Mouse (Mus musculus) limb, embryonic 11.5 days (tissue): ENCODE data around the gene Lrrc52. TPM values are rescaled to one million over a fixed set of nuclear protein-coding genes. Genes with fewer than 3 reads are reported as not detected.

Source experiments
- ATAC-seq: fragments of 200-750 bp; cut with Nextera tagmentation; 2 replicates; pipeline ENCODE4 v1.8.0; 2017; ENCODE audit warnings: low read depth; ENCODE audit not compliant: insufficient number of reproducible peaks, low FRiP score, low TSS enrichment
- DNase-seq: peaks from one replicate; pipeline ENCODE4 v3.0.0-alpha.2; 2015; ENCODE audit warnings: low spot score
- H3K27ac ChIP-seq: fragments of 300-500 bp; sonication (generic); replicated peaks from 2 replicates; pipeline ENCODE4 v1.5.1; 2014; ENCODE audit warnings: low read depth, mild to moderate bottlenecking, low read length
- H3K27me3 ChIP-seq: fragments of 300-500 bp; sonication (generic); 2 replicates; pipeline ENCODE4 v1.6.1; 2014; ENCODE audit warnings: mild to moderate bottlenecking, low read length, mixed read lengths; ENCODE audit not compliant: control insufficient read depth, insufficient read depth
- H3K36me3 ChIP-seq: fragments of 300-500 bp; sonication (generic); 2 replicates; pipeline ENCODE4 v1.6.1; 2014; ENCODE audit warnings: mild to moderate bottlenecking, low read length, moderate library complexity, mixed read lengths; ENCODE audit not compliant: control insufficient read depth, insufficient read depth
- H3K4me1 ChIP-seq: fragments of 300-500 bp; sonication (generic); 2 replicates; pipeline ENCODE4 v1.6.1; 2014; ENCODE audit warnings: low read length, mixed read lengths; ENCODE audit not compliant: control insufficient read depth, insufficient read depth
- H3K4me2 ChIP-seq: fragments of 300-500 bp; sonication (generic); 2 replicates; pipeline ENCODE4 v1.6.1; 2014; ENCODE audit warnings: low read depth, mild to moderate bottlenecking, moderate library complexity; ENCODE audit not compliant: severe bottlenecking
- H3K4me3 ChIP-seq: fragments of 300-500 bp; sonication (generic); 2 replicates; pipeline ENCODE4 v1.5.1; 2014; ENCODE audit warnings: low read depth, low read length
- H3K9ac ChIP-seq: fragments of 300-500 bp; sonication (generic); 2 replicates; pipeline ENCODE4 v1.6.1; 2014; ENCODE audit warnings: mild to moderate bottlenecking, low read length
- H3K9me3 ChIP-seq: fragments of 300-500 bp; sonication (generic); 2 replicates; pipeline ENCODE4 v1.6.1; 2016; ENCODE audit warnings: low read length; ENCODE audit not compliant: control insufficient read depth
- WGBS: fragments of 180-500 bp; shearing (Covaris S2); extraction: QIAGEN DNeasy Blood & Tissue Kit; methylation state at CpG from one replicate; pipeline ENCODE4 v1.1.7; 2014; 5-methylcytosine and 5-hydroxymethylcytosine counted together
- polyA plus RNA-seq: library from polyadenylated mRNA; unstranded; fragments of >200 nt; fragmentation: Nextera tagmentation; extraction: Ambion mirVana; gene quantifications from 2 replicates; pipeline ENCODE4 v1.2.1, GENCODE M21; 2014

Lrrc52 gene
- polyA plus RNA-seq, 1 experiment from 2014 or later, result not detected

DNA sequence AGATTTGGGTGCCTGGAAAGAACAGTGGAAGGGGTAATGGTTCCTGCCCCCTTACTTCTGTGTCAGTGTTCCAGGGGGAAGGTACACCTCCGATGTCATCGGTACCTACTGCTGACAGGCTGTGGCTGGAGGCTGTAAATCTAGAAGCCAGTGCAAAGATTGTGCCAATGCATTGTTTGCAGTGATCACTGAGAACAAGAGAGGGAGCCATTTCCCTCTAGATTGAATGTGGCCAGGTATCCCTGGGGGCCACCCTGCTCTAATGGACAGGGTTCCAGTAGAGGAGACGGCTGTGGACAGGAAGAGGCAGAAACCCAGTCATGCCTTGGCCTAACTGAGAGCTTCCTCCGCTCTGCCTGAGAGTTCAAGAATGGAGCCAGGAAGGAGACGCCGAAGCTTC is 18.5 kb downstream of the Lrrc52 start:
- Histone ChIP-seq H3K4me1 (no peaks in the 10 kb centered on the region), H3K9ac (no peak overlapping the region), H3K27ac (no peak overlapping the region), H3K4me2 (no peak overlapping the region), H3K27me3 (peaks cover 7% of the 10 kb centered on the region; the same call in 1 of the 2 replicates), H3K36me3 (no peaks in the 10 kb centered on the region), H3K4me3 (no peak overlapping the region), H3K9me3 (no peaks in the 10 kb centered on the region)
- no peak for ATAC-seq
- WGBS, result 64% methylated on average over 6 of the region's 6 CpGs
- no peak for DNase-seq

DNA sequence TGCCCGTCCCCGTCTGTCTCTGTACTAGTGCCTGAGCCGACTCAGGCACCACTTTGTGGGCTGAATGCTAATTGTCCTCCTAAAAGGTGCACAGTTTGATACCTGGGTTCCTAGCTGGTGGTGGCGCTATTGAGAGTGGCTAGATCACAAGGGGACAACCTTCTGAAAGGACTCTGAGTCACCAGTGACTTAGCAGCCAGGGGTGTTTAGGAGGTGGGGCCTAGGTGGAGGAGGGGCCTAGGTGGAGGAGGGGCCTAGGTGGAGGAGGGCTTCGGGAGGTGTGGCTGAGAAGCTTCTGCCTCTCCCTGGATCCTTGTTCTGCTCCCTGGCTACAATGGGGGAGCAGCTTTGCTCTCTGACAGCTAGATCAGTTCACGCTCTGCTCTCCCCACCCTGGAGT is 20.1 kb downstream of the Lrrc52 start:
- Histone ChIP-seq H3K9ac (no peak overlapping the region), H3K36me3 (no peaks in the 10 kb centered on the region), H3K4me1 (no peaks in the 10 kb centered on the region), H3K9me3 (no peaks in the 10 kb centered on the region), H3K4me3 (no peak overlapping the region), H3K27ac (no peak overlapping the region), H3K4me2 (no peak overlapping the region), H3K27me3 (peaks cover 7% of the 10 kb centered on the region; the same call in 1 of the 2 replicates)
- DNase-seq, result no peak
- ATAC-seq, result no peak
- 85% methylated on average over 6 of the region's 6 CpGs for WGBS

DNA sequence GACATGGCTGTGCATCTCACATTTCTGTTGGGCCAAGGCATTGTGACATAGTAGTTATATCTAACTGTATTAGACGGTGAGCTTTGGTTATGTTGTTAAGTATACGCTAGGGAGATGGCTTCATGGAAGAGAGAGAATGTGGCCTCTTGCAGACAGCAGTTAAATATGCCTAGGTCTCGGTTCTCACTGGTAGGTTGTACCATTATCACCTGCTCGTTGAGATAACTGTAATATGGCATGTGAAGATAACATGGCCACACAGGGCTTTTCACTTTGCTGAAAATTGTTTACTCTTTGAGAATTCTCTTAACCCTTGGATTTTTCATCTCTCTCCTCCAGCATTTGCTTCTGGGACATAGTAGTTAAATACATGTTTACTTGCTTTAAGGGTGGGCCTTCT is 21.4 kb downstream of the Lrrc52 start:
- ATAC-seq, result no peak

DNA sequence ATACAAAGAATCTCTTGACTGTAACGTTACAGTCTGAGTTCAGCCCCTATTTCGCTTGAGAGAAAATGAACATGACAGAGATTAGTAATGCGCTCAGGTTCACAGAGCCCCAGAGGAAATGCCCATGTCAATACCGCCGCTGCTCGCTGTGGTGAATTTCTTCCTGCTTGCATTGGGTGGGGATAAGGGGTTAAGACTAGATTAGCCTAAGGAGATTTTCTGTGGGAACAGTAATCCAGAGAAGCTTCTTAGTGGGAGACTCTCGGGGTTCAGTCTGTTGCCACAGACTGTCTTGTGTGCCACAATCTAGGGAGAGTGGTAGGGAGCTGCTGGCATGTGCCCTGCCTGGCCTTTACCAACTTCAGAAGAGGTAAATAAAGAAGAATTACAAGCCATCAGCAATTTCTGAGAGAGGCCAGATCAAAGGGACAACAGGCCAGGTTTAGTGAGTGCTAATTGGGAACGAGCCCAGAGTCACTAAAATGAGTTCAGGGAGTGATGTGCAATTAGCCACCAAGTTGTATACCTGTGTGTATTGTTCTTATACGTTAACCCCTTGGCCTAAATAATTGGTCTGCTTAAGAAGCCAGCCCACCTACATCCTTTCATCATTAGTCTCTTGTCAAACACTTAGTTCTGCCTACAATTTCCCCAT is 28.2 kb downstream of the Lrrc52 start:
- no peaks in the 10 kb centered on the region for H3K36me3 ChIP-seq
- H3K4me3 ChIP-seq, result no peak overlapping the region
- H3K9ac ChIP-seq, result no peak overlapping the region
- DNase-seq (no peak), ATAC-seq (no peak)
- H3K4me2 ChIP-seq, result no peak overlapping the region
- 40% methylated on average over 9 of the region's 9 CpGs for WGBS
- H3K27ac ChIP-seq, result no peak overlapping the region
- H3K27me3 ChIP-seq, result peaks cover 23% of the 10 kb centered on the region
- no peaks in the 10 kb centered on the region for H3K9me3 ChIP-seq
- no peaks in the 10 kb centered on the region for H3K4me1 ChIP-seq

More for the DNA sequence above, 21.4 kb downstream of the Lrrc52 start:
- no peak overlapping the region for H3K4me2 ChIP-seq
- no peaks in the 10 kb centered on the region for H3K36me3 ChIP-seq
- H3K27ac ChIP-seq, result no peak overlapping the region
- H3K4me3 ChIP-seq, result no peak overlapping the region
- DNase-seq, result no peak
- no peaks in the 10 kb centered on the region for H3K4me1 ChIP-seq
- WGBS, result 90% methylated on average over 4 of the region's 4 CpGs
- peaks cover 12% of the 10 kb centered on the region; the same call in 1 of the 2 replicates for H3K27me3 ChIP-seq
- no peaks in the 10 kb centered on the region for H3K9me3 ChIP-seq
- H3K9ac ChIP-seq, result no peak overlapping the region

DNA sequence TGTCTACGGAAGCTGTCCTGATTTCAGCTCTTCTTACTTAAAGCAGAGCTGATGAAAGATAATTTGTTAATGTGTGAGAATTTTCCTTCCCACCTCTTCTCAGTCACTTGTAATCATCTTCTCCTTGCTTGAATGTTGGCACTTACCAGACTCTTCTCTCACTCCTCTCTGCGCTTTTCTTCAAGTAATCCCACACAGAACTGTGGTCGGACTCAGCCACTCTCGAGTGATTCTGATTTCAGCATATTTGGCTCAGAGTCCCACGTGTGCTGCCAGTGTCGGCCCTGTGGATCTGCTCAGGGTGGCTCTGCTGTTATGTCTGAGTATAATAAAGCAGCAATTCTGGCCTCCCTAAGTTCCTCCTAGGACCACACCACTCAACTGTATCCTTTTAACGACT is 29.5 kb downstream of the Lrrc52 start:
- Histone ChIP-seq H3K4me2 (no peak overlapping the region), H3K27me3 (peaks cover 30% of the 10 kb centered on the region), H3K36me3 (no peaks in the 10 kb centered on the region), H3K27ac (no peak overlapping the region), H3K9ac (no peak overlapping the region), H3K4me3 (no peak overlapping the region), H3K4me1 (no peaks in the 10 kb centered on the region), H3K9me3 (no peaks in the 10 kb centered on the region)
- 80% methylated on average over 7 of the region's 7 CpGs for WGBS
- no peak for DNase-seq
- ATAC-seq, result no peak

DNA sequence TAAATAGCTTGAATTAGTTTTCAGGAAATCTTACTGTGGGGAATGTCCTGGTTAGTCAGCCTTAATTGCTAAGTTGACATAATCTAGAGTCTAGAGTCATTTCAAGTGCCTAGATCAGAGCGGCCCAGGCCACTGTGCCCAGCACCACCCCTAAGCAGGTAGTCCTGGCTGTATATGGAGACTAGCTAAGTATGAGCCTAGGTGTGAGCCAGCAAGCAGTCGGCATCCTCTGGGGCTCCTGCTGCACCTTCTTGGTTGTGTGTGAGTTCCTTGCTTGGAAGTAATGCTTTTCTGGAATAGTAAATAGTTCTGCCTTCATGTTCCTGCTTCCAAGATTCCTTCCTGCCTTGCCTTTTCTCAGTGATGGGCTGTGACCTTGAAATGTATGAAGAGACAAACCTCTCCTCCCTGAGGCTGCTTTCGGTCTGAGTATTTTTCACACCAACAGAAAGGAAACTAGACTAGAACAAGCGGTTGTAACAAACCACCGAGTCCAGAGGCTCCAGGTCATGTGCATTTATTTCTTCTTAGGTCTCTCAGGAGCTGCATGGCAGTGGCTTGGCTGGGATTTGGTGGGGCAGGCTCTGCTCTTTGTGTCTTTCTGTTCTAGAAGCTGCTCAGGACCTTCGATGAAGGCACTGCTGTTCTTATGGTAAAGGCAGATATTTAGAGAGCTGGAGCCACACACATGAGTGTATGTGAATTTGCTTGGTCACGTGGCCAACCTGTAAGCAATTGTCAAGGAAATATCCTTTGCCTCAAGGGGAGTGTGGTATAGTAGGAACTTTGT is 30.2 kb downstream of the Lrrc52 start:
- H3K27me3 ChIP-seq, result peaks cover 28% of the 10 kb centered on the region
- no peak for DNase-seq

DNA sequence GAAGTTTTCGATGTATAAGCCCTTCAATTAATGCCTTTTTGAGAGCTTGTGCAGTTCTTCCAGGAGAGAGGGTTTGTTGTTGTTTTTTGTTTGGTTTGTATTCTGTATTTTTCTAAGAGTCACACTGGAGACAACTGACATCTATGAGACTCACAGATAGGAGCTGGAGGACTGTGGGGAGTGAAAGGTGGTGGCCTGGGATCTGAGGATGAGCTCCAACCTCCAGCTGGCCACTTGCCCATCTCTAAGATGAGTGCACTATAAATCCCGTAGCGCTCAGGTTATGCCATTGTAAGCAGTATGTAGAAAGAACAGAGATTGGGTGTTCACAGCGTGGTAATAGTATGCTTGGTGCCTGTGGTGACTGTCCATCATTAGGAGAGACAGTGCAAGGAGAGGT is 31.6 kb downstream of the Lrrc52 start:
- Histone ChIP-seq H3K4me2 (no peak overlapping the region), H3K27ac (no peak overlapping the region), H3K4me3 (no peak overlapping the region), H3K27me3 (peaks cover 22% of the 10 kb centered on the region), H3K36me3 (no peaks in the 10 kb centered on the region), H3K9ac (no peak overlapping the region), H3K9me3 (no peaks in the 10 kb centered on the region), H3K4me1 (no peaks in the 10 kb centered on the region)
- 87% methylated on average over 4 of the region's 4 CpGs for WGBS
- ATAC-seq, result no peak
- DNase-seq, result no peak

More for the DNA sequence above, 30.2 kb downstream of the Lrrc52 start:
- no peak overlapping the region for H3K4me2 ChIP-seq
- no peaks in the 10 kb centered on the region for H3K4me1 ChIP-seq
- H3K4me3 ChIP-seq, result no peak overlapping the region
- H3K36me3 ChIP-seq, result no peaks in the 10 kb centered on the region
- H3K9ac ChIP-seq, result no peak overlapping the region
- no peaks in the 10 kb centered on the region for H3K9me3 ChIP-seq
- no peak for ATAC-seq
- H3K27ac ChIP-seq, result no peak overlapping the region
- WGBS, result 88% methylated on average over 7 of the region's 7 CpGs

DNA sequence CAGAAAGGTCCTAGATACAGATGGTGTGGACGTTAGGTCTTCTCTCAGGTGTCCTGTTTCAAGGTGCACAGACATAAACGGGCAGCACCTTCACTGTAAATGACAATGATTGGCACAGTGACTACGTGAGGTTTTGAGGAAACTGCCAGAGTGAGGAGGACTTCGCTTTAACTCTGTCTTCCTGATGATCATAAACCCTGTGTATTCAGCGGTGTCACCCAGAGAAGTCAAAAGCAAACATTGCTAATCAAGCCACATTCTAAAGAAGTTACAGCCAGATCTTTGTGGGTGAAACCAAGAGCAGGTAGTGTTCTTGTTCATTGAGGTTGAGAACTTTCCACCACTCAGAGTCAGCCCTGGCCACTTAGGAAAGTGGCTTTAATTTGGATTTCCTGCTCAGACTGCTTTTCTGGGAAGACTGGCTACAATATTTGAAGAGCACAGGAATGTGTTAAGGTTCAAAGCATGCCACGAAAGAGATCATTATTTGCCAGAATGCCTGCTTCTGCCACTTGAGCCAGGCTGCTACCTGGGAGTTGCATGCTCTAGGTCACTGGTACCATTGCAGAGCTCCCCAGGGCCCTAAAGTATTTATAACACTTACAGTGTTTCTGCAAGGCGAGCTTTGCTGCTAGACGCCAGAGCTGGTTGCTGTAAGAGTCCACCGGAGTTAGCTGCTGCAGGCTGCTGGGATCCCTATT is 35.5 kb downstream of the Lrrc52 start:
- no peaks in the 10 kb centered on the region for H3K36me3 ChIP-seq
- H3K27ac ChIP-seq, result no peak overlapping the region
- H3K27me3 ChIP-seq, result peaks cover 14% of the 10 kb centered on the region
- no peak overlapping the region for H3K4me2 ChIP-seq
- DNase-seq (no peak), ATAC-seq (no peak)
- no peaks in the 10 kb centered on the region for H3K4me1 ChIP-seq
- WGBS, result 60% methylated on average over 9 of the region's 9 CpGs
- no peaks in the 10 kb centered on the region for H3K9me3 ChIP-seq
- no peak overlapping the region for H3K9ac ChIP-seq
- H3K4me3 ChIP-seq, result no peak overlapping the region
